Mouse (Mus musculus): ENCODE measurements around the gene Adap2. TPM values are rescaled to one million over a fixed set of nuclear protein-coding genes. Genes with fewer than 3 reads are reported as not detected.

Adap2 gene
- polyA plus RNA-seq, 1 experiment from 2014 or later: 1.6 TPM

DNA sequence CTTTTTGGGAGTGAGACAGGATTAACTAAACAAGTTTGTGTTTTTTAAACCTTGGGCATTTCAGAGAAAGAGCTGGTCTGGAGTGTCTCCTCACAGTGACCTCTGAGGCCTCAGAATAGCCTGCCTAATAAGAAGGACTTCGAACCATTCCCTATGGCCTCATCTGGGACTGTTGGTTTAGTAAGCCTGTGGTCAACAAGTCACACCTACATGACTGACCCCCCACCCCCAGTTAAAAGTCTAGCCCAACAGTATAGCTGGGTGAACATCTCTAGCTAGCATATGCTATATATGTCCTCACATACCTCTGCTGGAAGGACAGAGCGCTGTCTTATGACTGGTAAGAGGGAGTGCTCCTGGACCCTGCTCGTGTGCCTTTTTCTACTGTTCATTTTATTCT, 45.4 kb downstream of the Adap2 start:
- no peaks in the 10 kb centered on the region for H3K36me3 ChIP-seq (ENCODE audit: control insufficient read depth, insufficient read depth, low read length)
- H3K4me2 ChIP-seq: no peak overlapping the region
- no peak overlapping the region for H3K4me3 ChIP-seq (ENCODE audit: low read depth, low read length)
- H3K27ac ChIP-seq (ENCODE audit: low read depth, low read length): no peak overlapping the region
- ATAC-seq (ENCODE audit: low FRiP score) (no peak), DNase-seq (ENCODE audit: low spot score, missing footprints) (no peak)
- no peaks in the 10 kb centered on the region for H3K27me3 ChIP-seq (ENCODE audit: control insufficient read depth, insufficient read depth, low read length)
- H3K9me3 ChIP-seq (ENCODE audit: control insufficient read depth, low read length): no peaks in the 10 kb centered on the region
- no peak overlapping the region for H3K9ac ChIP-seq (ENCODE audit: low read length)
- H3K4me1 ChIP-seq (ENCODE audit: control insufficient read depth, insufficient read depth, low read length): no peaks in the 10 kb centered on the region
- WGBS: 92% methylated on average over 3 of the region's 3 CpGs

DNA sequence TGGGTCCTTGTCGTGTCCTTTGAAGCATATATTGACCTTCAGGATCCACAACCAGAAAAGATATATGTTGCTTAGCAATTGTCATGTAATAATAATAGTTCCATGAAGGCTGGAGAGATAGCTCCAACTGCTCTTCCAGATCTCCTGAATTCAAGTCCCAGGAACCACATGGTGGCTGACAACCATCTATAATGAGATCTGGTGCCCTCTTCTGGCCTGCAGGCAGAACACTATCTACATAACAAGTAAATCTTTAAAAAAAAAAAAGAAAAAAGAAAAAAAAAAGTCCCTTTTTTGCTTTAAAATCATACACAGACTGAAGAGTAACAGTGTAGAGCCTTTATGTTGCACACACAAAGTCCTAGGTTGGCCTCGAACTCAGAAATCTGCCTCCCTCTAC, 45.9 kb downstream of the Adap2 start:
- H3K9me3 ChIP-seq (ENCODE audit: control insufficient read depth, low read length): no peaks in the 10 kb centered on the region
- H3K4me2 ChIP-seq: no peak overlapping the region
- 95% methylated on average over 2 of the region's 2 CpGs for WGBS
- ATAC-seq (ENCODE audit: low FRiP score) (no peak), DNase-seq (ENCODE audit: low spot score, missing footprints) (no peak)
- no peak overlapping the region for H3K27ac ChIP-seq (ENCODE audit: low read depth, low read length)
- H3K4me3 ChIP-seq (ENCODE audit: low read depth, low read length): no peak overlapping the region
- H3K36me3 ChIP-seq (ENCODE audit: control insufficient read depth, insufficient read depth, low read length): no peaks in the 10 kb centered on the region
- no peaks in the 10 kb centered on the region for H3K27me3 ChIP-seq (ENCODE audit: control insufficient read depth, insufficient read depth, low read length)
- H3K9ac ChIP-seq (ENCODE audit: low read length): no peak overlapping the region
- no peaks in the 10 kb centered on the region for H3K4me1 ChIP-seq (ENCODE audit: control insufficient read depth, insufficient read depth, low read length)

GRCm38 (mm10) chr11:80200326-80200725, 46.4 kb downstream of the Adap2 start:
- no peak for DNase-seq (ENCODE audit: low spot score, missing footprints)
- Histone ChIP-seq H3K4me2 (no peak overlapping the region), H3K4me3 (ENCODE audit: low read depth, low read length) (no peak overlapping the region), H3K4me1 (ENCODE audit: control insufficient read depth, insufficient read depth, low read length) (no peaks in the 10 kb centered on the region), H3K36me3 (ENCODE audit: control insufficient read depth, insufficient read depth, low read length) (no peaks in the 10 kb centered on the region), H3K27ac (ENCODE audit: low read depth, low read length) (no peak overlapping the region), H3K27me3 (ENCODE audit: control insufficient read depth, insufficient read depth, low read length) (no peaks in the 10 kb centered on the region), H3K9me3 (ENCODE audit: control insufficient read depth, low read length) (no peaks in the 10 kb centered on the region), H3K9ac (ENCODE audit: low read length) (no peak overlapping the region)
- WGBS: 80% methylated on average over 1 of the region's 1 CpGs
- no peak for ATAC-seq (ENCODE audit: low FRiP score)

DNA sequence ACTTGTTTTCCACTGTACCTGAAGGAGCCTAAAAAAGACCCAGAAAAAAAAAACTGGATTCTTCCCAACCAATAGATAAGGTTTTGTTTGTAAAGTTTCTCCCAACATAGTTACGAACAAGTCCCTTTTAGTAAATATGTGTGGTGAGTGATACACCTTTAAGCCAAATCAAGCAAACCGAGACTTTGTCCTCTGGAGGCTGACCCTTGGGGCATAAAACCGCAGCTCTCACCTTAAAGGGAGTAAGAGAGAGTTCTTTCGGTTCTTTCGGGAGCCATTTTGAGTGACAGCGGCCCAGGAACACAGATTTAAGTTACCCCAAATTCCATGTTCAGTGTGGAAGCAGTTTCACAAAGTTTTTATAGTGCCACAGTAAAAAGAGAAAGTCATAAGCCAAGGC, 48.4 kb downstream of the Adap2 start:
- no peak for ATAC-seq (ENCODE audit: low FRiP score)

DNA sequence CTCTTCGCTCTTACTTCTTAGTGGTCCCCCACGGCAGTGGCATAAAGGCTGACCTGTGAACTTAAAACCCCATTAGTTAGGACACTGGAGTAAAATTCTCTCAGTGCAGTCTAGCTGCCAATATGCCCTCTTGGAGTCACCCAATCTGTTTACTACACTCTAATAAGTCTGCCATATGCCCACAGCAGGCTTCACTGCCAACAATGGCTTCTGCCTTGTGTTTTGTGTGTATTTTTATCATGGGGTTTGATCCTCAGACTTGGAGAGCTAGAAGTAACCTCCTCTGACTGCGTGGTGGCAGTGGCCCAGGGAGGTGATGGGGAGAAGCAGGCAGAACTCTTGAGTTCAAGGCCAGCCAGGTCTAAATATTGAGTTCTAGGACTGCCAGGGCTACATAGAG, 50.1 kb downstream of the Adap2 start:
- 76% methylated on average over 3 of the region's 3 CpGs for WGBS
- Histone ChIP-seq H3K4me2 (no peak overlapping the region), H3K4me1 (ENCODE audit: control insufficient read depth, insufficient read depth, low read length) (no peaks in the 10 kb centered on the region), H3K27ac (ENCODE audit: low read depth, low read length) (no peak overlapping the region), H3K27me3 (ENCODE audit: control insufficient read depth, insufficient read depth, low read length) (no peaks in the 10 kb centered on the region), H3K9ac (ENCODE audit: low read length) (no peak overlapping the region), H3K36me3 (ENCODE audit: control insufficient read depth, insufficient read depth, low read length) (no peaks in the 10 kb centered on the region), H3K4me3 (ENCODE audit: low read depth, low read length) (no peak overlapping the region), H3K9me3 (ENCODE audit: control insufficient read depth, low read length) (no peaks in the 10 kb centered on the region)
- ATAC-seq (ENCODE audit: low FRiP score): no peak
- no peak for DNase-seq (ENCODE audit: low spot score, missing footprints)

More for the DNA sequence above, 48.4 kb downstream of the Adap2 start:
- Histone ChIP-seq H3K4me2 (no peak overlapping the region), H3K4me3 (ENCODE audit: low read depth, low read length) (no peak overlapping the region), H3K9ac (ENCODE audit: low read length) (no peak overlapping the region), H3K36me3 (ENCODE audit: control insufficient read depth, insufficient read depth, low read length) (no peaks in the 10 kb centered on the region), H3K27me3 (ENCODE audit: control insufficient read depth, insufficient read depth, low read length) (no peaks in the 10 kb centered on the region), H3K27ac (ENCODE audit: low read depth, low read length) (no peak overlapping the region), H3K9me3 (ENCODE audit: control insufficient read depth, low read length) (no peaks in the 10 kb centered on the region), H3K4me1 (ENCODE audit: control insufficient read depth, insufficient read depth, low read length) (no peaks in the 10 kb centered on the region)
- no peak for DNase-seq (ENCODE audit: low spot score, missing footprints)
- 84% methylated on average over 6 of the region's 6 CpGs for WGBS

GRCm38 (mm10) chr11:80204941-80205340, 51.0 kb downstream of the Adap2 start:
- H3K27me3 ChIP-seq (ENCODE audit: control insufficient read depth, insufficient read depth, low read length): no peaks in the 10 kb centered on the region
- no peak overlapping the region for H3K4me3 ChIP-seq (ENCODE audit: low read depth, low read length)

DNA sequence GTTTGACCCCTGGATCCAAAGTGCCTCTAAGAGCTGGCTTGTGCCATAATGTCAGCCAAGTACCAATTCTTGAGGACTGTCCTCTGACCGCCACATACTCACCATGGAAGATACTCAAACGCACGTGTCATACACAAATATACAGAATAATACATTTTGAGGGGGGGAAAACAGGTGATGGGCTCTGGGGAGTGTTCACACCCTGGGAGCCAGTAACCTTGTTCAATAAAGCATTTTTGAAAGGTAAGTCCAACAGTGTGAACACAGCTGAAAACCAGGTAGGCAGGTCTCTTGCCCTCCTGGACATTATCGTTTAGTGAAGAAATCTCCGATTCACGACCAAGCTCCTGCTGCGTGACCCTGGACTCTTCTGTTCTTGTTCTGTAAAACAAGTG, 54.6 kb downstream of the Adap2 start:
- Histone ChIP-seq H3K4me2 (no peak overlapping the region), H3K4me1 (ENCODE audit: control insufficient read depth, insufficient read depth, low read length) (peaks cover 8% of the 10 kb centered on the region), H3K27ac (ENCODE audit: low read depth, low read length) (no peak overlapping the region), H3K27me3 (ENCODE audit: control insufficient read depth, insufficient read depth, low read length) (no peaks in the 10 kb centered on the region), H3K4me3 (ENCODE audit: low read depth, low read length) (peak overlapping the region; percentile 76; the same call in 1 of the 2 replicates), H3K9me3 (ENCODE audit: control insufficient read depth, low read length) (no peaks in the 10 kb centered on the region), H3K9ac (ENCODE audit: low read length) (no peak overlapping the region), H3K36me3 (ENCODE audit: control insufficient read depth, insufficient read depth, low read length) (no peaks in the 10 kb centered on the region)
- ATAC-seq (ENCODE audit: low FRiP score): no peak; the same call in 1 of the 2 replicates
- WGBS: 34% methylated on average over 7 of the region's 7 CpGs
- DNase-seq (ENCODE audit: low spot score, missing footprints): peak; percentile 88

More at GRCm38 (mm10) chr11:80204941-80205340, 51.0 kb downstream of the Adap2 start:
- WGBS: 58% methylated on average over 5 of the region's 5 CpGs
- DNase-seq (ENCODE audit: low spot score, missing footprints) (no peak), ATAC-seq (ENCODE audit: low FRiP score) (no peak)
- H3K4me2 ChIP-seq: no peak overlapping the region
- H3K36me3 ChIP-seq (ENCODE audit: control insufficient read depth, insufficient read depth, low read length): no peaks in the 10 kb centered on the region
- H3K9me3 ChIP-seq (ENCODE audit: control insufficient read depth, low read length): no peaks in the 10 kb centered on the region
- H3K27ac ChIP-seq (ENCODE audit: low read depth, low read length): no peak overlapping the region
- H3K4me1 ChIP-seq (ENCODE audit: control insufficient read depth, insufficient read depth, low read length): peaks cover 2% of the 10 kb centered on the region
- no peak overlapping the region for H3K9ac ChIP-seq (ENCODE audit: low read length)

DNA sequence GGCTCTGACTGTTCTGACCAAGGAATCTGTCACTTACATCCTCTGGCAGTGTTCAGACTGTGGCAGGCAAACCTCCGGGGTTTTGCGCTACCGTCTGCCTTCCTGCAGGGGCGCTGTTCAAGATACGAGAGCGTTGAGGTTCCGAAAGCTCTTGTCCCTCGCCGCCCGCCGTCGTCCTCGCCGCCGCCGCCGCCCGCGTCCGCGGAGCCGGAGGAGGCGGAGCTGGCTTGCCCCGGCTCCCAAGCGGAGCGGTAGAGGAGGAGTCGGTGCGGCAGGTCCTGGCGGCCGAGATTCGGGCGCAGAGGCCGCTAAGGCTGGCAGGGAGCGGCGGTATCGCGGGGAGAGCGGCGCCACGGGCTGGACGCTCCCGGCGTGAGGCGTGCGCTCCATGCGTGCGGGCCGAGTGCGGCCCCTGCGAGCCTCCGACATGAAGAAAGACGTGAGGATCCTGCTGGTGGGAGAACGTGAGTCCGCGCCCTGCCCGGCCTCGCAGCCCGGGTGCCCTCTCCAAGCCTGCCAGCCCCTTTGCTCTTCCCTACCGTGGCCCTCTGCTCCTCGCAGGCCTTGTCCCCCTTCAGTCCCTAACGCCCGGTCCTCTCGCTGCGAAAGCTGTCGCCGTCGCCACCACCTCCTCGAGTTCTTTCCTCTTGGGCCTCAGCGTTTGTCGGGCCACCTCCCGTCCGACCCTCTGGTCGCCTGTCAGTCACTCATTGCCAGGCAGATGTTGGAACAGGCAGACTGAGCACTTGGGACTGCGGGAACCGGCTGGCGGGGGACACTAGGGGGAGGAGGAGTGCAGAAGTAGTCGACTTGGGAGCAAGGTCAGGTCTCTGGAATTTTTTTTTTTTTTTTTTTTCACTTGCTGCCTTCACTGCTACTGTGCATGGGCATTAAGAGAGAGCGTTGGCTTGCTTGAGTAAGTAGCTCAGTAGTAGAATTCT, 55.2 kb downstream of the Adap2 start, which contains the start of gene Rhot1:
Rhot1 (plus strand) TSS at position 160 of the 941 bp plus-strand sequence.
- WGBS: under 1% methylated on average over 68 of the region's 78 CpGs
- Histone ChIP-seq H3K36me3 (ENCODE audit: control insufficient read depth, insufficient read depth, low read length) (no peaks in the 10 kb centered on the region), H3K27ac (ENCODE audit: low read depth, low read length) (peak within 1 kb of the TSS; percentile 85), H3K9ac (ENCODE audit: low read length) (peak within 1 kb of the TSS; percentile 84), H3K27me3 (ENCODE audit: control insufficient read depth, insufficient read depth, low read length) (no peaks in the 10 kb centered on the region), H3K4me2 (peak within 1 kb of the TSS; percentile 58), H3K9me3 (ENCODE audit: control insufficient read depth, low read length) (no peaks in the 10 kb centered on the region), H3K4me3 (ENCODE audit: low read depth, low read length) (peak within 1 kb of the TSS; percentile 76), H3K4me1 (ENCODE audit: control insufficient read depth, insufficient read depth, low read length) (peaks cover 8% of the 10 kb centered on the region)
- DNase-seq (ENCODE audit: low spot score, missing footprints) (peak; percentile 99), ATAC-seq (ENCODE audit: low FRiP score) (peak; percentile 93)

- DNase-seq (ENCODE audit: low spot score, missing footprints) (no peak), ATAC-seq (ENCODE audit: low FRiP score) (no peak)
- Histone ChIP-seq H3K36me3 (ENCODE audit: control insufficient read depth, insufficient read depth, low read length) (no peaks in the 10 kb centered on the region), H3K27me3 (ENCODE audit: control insufficient read depth, insufficient read depth, low read length) (no peaks in the 10 kb centered on the region), H3K4me1 (ENCODE audit: control insufficient read depth, insufficient read depth, low read length) (peaks cover 8% of the 10 kb centered on the region), H3K4me3 (ENCODE audit: low read depth, low read length) (no peak overlapping the region), H3K9ac (ENCODE audit: low read length) (no peak overlapping the region), H3K27ac (ENCODE audit: low read depth, low read length) (no peak overlapping the region), H3K4me2 (peak overlapping the region; percentile 58), H3K9me3 (ENCODE audit: control insufficient read depth, low read length) (no peaks in the 10 kb centered on the region)
- 57% methylated on average over 6 of the region's 6 CpGs for WGBS
Measured at GRCm38 (mm10) chr11:80210321-80210720, 56.4 kb downstream of the Adap2 start.

All from midbrain, embryonic 11.5 days (tissue).